Mouse (Mus musculus): ENCODE results near the gene Ppp1r21.

Ppp1r21 gene

GRCm38 (mm10) chr17:88529519-88530235 lies at the start of gene Ppp1r21:
Gene Ppp1r21 (plus strand): TSS chr17:88530118.
- peak; percentile 97 for DNase-seq (ENCODE audit: low spot score)

- no peak for DNase-seq (ENCODE audit: low spot score)
Measured at GRCm38 (mm10) chr17:88480369-88480768, 49.5 kb upstream of the Ppp1r21 start.

GRCm38 (mm10) chr17:88481062-88481461 lies 48.9 kb upstream of the Ppp1r21 start:
- DNase-seq (ENCODE audit: low spot score), result no peak

GRCm38 (mm10) chr17:88481587-88481986 lies 48.3 kb upstream of the Ppp1r21 start:
- DNase-seq (ENCODE audit: low spot score), result no peak

GRCm38 (mm10) chr17:88484539-88484938 lies 45.4 kb upstream of the Ppp1r21 start:
- no peak for DNase-seq (ENCODE audit: low spot score)

- no peak for DNase-seq (ENCODE audit: low spot score)
Measured at GRCm38 (mm10) chr17:88484951-88485350, 45.0 kb upstream of the Ppp1r21 start.

- DNase-seq (ENCODE audit: low spot score), result no peak
Measured at GRCm38 (mm10) chr17:88490546-88490945, 39.4 kb upstream of the Ppp1r21 start.

GRCm38 (mm10) chr17:88491366-88492106 lies 38.4 kb upstream of the Ppp1r21 start:
- DNase-seq (ENCODE audit: low spot score), result no peak

GRCm38 (mm10) chr17:88492107-88492460 lies 37.8 kb upstream of the Ppp1r21 start:
- no peak for DNase-seq (ENCODE audit: low spot score)

- DNase-seq (ENCODE audit: low spot score), result no peak
Measured at GRCm38 (mm10) chr17:88493551-88493950, 36.4 kb upstream of the Ppp1r21 start.

- no peak for DNase-seq (ENCODE audit: low spot score)
Measured at GRCm38 (mm10) chr17:88494121-88494771, 35.7 kb upstream of the Ppp1r21 start.

GRCm38 (mm10) chr17:88494772-88495132 lies 35.2 kb upstream of the Ppp1r21 start:
- no peak for DNase-seq (ENCODE audit: low spot score)

GRCm38 (mm10) chr17:88498090-88498682 lies 31.7 kb upstream of the Ppp1r21 start:
- no peak for DNase-seq (ENCODE audit: low spot score)

GRCm38 (mm10) chr17:88504056-88504455 lies 25.9 kb upstream of the Ppp1r21 start:
- no peak for DNase-seq (ENCODE audit: low spot score)

- no peak for DNase-seq (ENCODE audit: low spot score)
Measured at GRCm38 (mm10) chr17:88505275-88505723, 24.6 kb upstream of the Ppp1r21 start.

GRCm38 (mm10) chr17:88505941-88506340 lies 24.0 kb upstream of the Ppp1r21 start:
- no peak for DNase-seq (ENCODE audit: low spot score)

- no peak for DNase-seq (ENCODE audit: low spot score)
Measured at GRCm38 (mm10) chr17:88507376-88507775, 22.5 kb upstream of the Ppp1r21 start.

GRCm38 (mm10) chr17:88508846-88509508 lies 20.9 kb upstream of the Ppp1r21 start:
- DNase-seq (ENCODE audit: low spot score), result peak; percentile 32

- DNase-seq (ENCODE audit: low spot score), result no peak
Measured at GRCm38 (mm10) chr17:88509999-88510398, 19.9 kb upstream of the Ppp1r21 start.

GRCm38 (mm10) chr17:88511095-88511551 lies 18.8 kb upstream of the Ppp1r21 start:
- DNase-seq (ENCODE audit: low spot score), result peak; percentile 68

GRCm38 (mm10) chr17:88516477-88516876 lies 13.4 kb upstream of the Ppp1r21 start:
- DNase-seq (ENCODE audit: low spot score), result no peak

GRCm38 (mm10) chr17:88527781-88528180 lies 2.1 kb upstream of the Ppp1r21 start:
- DNase-seq (ENCODE audit: low spot score), result no peak
